Mouse (Mus musculus) embryonic fibroblast, embryonic 13.5 days (primary cell): Measurements from ENCODE around the gene Tprkb.

Source experiments
- CTCF ChIP-seq: IDR thresholded peaks from 2 replicates; pipeline ENCODE4 v1.5.1; 2011; ENCODE audit warnings: mild to moderate bottlenecking, control low read depth, low read length, moderate library complexity, borderline replicate concordance; ENCODE audit not compliant: insufficient read depth
- POLR2A ChIP-seq: IDR thresholded peaks from 2 replicates; pipeline ENCODE4 v1.6.1; 2011; ENCODE audit warnings: low read depth, mild to moderate bottlenecking, control low read depth, low read length, moderate library complexity

GRCm38 (mm10) chr6:85974941-85975617 lies 63.4 kb downstream of the Tprkb start:
- TF ChIP-seq POLR2A (no peak), CTCF (no peak)
